Mouse (Mus musculus): Measurements from ENCODE around the gene Lingo2. TPM values are rescaled to one million over a fixed set of nuclear protein-coding genes. Genes with fewer than 3 reads are reported as not detected.

Lingo2 gene
- total RNA-seq (2021), result under 1 TPM; 0.10 TPM
- long read RNA-seq, experiment 1, result 0 reads
- long read RNA-seq, experiment 2, result 0 reads

DNA sequence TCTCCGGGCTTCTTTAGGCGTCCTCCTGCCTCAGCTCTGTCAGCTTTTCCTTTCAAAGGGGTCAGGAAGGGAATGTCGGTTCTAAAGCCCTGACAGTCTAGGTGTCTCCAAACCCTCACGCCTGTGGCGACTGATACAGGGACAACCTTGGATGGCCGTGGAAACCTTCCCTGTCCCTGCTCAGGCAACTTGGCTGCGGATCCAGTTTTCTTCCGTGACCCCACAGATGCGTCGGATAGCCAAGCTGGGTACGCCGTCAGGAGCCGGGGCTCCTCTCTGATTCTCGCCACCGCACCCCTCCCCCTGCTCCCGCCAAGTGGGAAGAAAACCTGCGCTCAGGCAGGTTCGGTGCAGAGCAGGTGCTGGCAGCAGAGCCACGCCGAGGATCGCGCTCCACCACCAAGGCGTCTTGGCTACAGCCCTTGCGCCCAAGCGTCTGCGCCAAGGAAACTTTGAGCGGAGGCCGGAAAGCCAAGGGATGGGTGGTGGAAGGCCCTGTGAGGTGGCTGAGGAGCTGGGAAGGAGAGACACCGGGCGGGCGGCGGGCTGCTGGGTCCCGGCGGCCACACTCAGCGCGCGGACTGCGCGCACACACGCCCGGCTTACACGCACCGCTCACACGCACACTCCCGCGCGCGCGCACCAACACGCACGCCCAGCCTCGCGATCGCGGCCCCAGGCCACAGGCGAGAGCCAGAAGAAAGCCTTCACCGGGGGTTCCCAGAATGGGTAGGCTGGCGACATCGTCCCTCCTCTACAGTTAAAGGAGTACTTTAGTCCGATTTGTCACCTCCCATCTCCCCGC lies at the start of gene Lingo2:
Lingo2 (minus strand) TSS at position 598 of the 805 bp plus-strand sequence.
- DNase-seq (ENCODE audit: low spot score in 2 of 2), result no peak

DNA sequence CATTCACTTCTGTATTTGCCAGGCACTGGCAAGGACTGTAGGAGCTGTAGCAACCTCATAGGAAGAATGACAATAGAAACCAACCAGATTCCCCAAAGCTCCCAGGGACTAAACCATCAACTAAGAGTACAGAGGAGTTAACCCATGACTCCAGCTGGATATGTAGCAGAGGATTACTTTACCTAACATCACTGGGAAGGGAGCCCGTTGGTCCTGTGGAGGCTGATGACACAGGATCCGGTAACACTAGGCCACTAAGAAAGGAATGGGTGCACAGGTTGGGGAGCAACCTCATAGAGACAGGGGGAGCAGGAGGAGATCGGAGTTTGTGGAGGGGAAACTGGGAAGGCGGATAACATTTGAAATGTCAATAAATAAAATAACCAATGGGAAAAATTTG lies 21.8 kb upstream of the Lingo2 start:
- no peak for DNase-seq (ENCODE audit: low spot score in 2 of 2)

DNA sequence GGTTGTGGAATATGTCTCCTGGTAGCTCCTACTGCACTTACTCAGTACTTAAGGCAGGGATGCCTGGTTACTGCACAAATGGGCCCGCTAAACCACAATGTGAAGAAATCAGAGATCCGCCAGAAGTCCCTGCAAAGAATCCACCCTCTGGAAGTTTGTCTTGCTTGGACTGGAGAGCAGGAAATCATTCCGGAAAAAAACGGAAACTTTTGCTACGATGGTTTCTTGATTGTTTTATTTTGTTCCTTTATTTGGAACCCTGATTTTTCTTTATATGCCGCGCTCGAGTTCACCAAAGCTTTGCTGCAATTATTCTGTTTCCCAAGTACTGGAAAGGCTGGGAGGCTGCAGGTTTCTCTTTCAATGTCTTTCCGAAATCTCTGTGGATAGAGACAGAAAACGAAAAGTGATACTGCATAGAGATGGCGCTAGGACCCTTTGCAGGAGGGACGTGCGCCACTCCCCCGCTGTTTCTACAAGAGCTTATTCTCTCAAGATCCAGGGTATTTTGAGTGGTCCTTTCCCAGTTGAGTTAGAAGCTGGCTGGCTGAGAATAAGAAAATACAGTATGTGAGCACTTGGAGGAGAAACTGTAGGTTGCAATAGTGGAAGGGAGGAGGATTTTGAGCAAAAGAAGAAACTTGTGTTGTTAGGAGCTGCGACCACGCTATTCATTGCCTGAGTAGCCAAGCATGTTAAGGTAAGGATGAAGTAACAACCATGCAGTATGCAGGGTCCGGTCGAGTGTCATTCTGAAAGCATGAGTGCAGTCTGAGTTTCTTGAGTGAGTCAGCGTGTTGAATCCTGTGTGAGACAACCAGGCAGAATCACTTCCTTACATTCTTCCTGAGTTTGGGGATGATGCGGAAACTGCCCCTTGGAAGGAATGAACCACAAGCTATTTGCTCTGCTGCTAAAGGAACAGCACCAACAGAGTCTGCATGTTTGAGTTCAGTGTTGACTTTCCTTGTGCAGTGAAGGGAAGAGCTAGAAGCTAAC lies 1.2 kb upstream of the Lingo2 start:
- no peak for DNase-seq (ENCODE audit: low spot score in 2 of 2)

DNA sequence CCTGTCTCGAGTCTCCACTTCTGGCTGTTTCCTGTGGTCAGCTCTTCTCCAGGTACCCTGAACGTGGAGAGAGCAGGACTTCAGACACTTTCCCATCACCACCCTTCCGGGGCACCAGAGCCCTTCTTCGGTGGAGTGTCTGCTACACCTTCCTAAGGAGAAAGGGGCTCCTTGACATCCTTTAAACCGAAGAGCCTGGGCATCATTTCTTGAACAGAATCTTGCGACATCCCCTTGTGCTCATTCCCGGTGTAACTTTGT lies 338 bp upstream of the Lingo2 start:
- DNase-seq (ENCODE audit: low spot score in 2 of 2), result no peak

DNA sequence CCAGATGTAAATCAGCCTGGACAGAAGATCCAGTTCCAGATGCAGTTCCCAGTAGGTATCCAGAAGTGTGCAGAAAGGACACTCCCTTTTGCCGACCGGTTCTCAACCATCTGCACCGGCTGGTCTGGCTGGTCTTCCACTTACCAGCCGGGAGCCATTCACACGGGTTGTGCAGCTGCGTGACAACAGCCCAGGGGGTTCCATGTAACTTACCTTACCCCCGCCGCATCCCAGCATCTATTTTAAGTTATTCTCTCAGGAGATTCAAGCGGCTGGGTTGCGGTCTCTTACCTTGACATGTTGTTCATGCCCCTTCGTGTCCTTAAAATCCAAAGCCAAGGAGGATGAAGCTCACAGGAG lies 777 bp downstream of the Lingo2 start:
- no peak for DNase-seq (ENCODE audit: low spot score in 2 of 2)

DNA sequence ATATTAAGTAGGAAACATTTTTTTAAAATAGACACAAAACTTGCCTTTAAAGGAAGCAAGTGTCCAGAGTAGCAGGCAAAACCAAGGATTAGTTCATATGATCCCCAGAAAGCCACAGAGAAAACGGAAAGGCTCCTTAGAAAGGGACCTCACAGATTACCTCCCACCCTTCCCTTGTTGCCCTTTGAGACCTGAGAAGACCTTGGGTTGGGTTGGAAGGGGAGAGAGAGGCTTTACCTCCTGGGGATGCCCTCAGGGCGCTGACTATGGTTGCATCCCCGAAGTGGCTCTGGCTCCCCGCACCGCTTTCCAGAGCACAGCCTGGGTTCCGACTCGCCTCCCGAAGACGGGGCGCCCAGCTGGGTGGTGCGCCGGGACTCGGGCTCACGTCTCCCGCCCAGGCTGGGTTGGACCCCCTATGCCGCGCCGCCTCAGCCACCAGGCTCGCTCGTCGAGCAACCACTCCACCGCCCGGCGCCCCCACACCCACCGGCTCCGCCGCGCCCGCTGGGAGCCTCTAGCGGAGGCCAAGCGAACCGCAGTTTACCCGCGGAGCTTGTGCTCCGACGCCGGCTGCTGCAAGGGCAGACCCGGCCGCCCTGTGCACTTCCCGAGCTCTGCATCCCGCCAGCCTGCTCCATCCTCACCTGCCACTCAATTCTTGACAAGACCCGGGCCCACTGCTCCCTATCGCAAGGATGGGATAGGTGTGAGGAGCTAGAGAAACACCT lies 1.4 kb downstream of the Lingo2 start:
- no peak for DNase-seq (ENCODE audit: low spot score in 2 of 2)

DNA sequence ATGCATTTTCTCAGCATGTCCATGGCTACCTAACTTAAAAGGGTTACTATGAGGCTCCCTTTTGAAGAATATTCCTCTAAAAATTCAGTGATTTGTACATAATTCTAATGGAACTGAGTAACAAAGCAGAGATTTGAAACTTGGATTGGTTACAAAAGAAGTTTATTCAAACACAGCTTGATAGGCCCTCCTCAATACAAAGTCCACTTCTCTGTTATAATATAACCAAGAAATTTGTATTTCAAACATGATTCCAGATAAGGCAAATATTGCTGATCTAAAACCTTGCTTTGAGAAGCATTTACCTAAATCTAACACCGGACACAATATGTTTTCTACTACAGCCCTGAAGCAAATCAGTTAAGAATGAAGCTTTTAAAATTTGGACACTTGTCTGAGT lies 60.7 kb downstream of the Lingo2 start:
- DNase-seq (ENCODE audit: low spot score in 2 of 2), result no peak

DNA sequence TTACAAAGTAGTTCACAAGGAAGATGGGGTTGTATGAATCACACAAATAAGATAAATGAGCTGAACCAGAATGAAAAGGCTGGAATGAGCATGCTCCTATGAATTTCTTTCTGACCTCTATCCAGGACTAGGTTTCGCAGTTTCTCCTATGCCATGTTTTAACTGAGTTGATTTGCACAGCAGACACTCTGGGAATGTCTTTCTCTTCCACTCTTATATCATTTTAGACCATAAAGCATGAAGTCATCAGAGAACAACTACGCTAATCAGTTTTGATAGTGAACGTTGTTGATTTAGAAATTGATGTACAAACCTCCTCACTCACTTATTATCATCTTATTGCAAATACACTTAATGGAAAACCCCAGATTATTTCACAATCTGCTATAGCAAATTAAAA lies 61.2 kb downstream of the Lingo2 start:
- DNase-seq (ENCODE audit: low spot score in 2 of 2), result no peak

DNA sequence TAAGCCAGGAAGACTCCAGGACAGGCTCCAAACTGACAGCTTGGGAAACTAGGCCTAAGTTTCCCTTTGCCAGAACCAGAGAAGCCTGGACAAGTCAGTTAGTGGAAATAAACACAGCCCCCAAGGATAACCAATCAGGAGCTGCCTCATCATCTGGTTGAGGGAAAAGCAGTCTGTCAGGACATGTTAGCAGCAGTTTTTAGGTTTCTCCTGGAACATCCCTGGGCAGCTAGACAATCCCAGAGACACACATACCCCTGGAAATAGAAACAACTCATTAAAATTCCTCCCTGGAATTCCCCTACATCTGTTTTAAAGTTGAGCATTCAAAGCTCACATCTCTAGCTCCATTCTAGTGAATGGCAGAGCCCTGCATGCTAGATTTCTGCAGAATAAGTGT lies 76.8 kb downstream of the Lingo2 start:
- DNase-seq (ENCODE audit: low spot score in 2 of 2), result no peak

DNA sequence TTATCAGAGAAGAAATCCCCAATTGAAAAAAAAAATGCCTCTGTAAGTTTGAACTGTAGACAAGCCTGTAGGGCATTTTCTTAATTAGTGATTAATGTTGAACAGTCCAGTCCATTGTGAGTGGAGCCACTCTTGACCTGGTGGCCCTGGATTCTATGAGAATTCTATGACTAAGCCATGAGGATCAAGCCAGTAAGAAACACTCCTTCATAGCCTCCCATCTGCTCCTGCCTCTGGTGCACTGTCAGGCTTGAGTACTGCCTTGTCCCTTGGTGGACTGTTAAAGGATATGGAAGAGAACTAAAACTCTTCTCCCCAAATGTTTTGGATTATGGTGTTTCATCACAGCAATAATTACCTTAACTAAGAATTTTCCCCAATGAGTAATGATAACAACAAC lies 126.6 kb downstream of the Lingo2 start:
- no peak for DNase-seq (ENCODE audit: low spot score in 2 of 2)

DNA sequence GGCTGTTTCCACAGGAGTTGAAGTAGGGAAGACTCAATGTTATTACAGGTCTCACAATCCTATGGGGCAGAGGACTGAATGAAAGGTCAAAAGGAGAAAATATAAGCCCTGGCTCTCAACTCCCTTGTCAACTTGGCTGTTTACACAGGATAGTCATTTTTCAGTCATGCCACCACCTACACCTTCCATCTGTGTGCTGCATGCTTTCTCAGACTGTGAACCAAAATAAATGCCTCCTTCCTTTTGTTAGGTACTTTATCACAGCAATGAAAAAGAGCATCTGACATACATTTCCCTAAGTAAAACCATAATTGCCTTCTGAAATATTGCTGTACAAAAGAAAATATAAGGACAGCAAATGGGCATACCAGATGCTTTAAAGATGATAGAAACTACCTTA lies 129.6 kb downstream of the Lingo2 start:
- no peak for DNase-seq (ENCODE audit: low spot score in 2 of 2)

DNA sequence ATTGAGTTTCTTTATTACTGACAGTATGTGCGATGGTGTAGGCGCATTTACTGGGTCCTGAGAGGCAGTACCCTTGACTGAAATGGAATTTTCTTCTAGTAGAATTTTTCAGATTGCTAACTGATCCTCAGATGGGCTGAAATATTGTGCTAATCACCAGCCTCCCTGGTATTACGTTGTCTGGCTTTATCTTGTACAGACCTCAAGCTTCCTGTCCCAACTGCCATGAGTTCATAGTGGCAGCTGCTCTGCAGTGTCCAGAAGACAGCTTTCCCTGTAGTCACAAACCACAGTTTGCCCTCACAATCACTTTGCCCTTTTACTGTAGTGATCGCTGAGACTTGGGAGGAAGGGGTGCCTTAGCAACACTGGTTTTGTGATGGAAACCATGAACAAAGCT lies 176.5 kb downstream of the Lingo2 start:
- DNase-seq (ENCODE audit: low spot score in 2 of 2), result no peak

DNA sequence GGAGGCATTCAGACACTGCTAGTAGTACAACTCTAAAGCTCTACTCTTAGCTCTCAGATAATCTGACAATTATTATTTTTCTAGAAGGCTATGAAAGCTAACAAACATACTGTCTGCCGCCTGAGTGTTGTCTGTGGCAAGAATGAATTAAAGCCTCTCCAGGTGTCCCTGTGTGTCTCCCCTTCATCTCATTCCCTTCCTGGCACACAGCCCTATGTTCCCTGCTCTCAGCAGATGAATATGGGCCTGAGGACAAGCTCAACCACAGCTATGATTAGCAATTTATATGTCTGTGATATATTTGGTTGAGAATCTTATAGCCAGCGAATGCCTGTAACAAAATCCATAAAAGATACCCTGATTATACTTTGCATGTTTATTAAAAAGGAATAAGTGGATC lies 220.9 kb downstream of the Lingo2 start:
- DNase-seq (ENCODE audit: low spot score in 2 of 2), result no peak

DNA sequence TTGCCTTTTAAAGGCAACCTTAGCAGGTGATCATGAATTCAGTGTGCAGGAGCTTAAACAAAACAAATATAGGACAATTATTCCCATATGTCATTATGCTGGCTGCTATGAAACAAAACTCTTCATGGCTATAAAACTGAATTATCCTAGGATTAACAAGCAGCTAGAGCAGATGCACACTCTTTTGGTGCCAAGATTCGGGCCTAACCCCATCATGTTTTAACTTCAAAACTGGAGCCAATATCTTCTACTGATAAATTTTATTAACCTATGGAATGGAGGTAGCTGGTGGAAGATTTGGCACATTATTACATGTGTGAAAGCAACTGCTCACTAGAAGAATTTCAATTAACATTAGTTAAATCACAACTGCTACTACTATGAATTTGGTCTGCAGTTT lies 235.1 kb downstream of the Lingo2 start:
- no peak for DNase-seq (ENCODE audit: low spot score in 2 of 2)

DNA sequence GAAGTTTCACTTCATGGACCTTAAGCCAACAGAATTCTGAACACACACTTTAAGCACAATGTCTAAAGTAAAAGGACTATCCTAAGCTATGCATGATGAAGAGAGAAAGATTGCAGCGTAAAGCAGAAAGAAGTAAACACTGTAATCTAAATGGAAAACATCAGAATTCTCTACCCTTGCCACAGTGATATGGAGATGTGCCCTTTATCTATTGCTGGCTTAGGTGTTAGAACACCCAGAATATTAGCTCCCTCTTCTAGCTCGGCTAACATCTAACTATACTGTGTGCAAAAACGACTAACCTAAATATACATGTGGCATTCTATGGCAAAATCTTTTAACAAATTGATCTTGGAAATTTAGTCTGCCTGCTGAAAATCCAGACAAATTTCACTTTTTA lies 252.7 kb downstream of the Lingo2 start:
- DNase-seq (ENCODE audit: low spot score in 2 of 2), result no peak

DNA sequence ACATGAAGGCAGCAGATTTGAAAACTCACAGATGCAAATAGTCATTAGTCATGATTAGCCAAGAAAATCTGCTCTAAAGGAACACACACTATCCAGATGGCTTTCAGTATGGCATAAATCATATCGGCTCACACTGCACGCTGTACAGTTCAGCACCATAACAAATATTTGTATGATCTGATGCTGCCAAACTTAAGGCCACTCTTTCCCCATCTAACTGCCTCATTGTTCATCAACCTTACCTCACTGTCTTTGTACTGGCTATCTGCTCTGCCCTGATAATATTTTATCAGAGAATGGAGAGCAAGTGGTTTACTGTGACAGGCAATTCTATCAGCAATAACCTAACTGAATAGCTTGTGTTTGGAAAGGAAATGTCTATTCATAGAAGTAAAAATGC lies 254.7 kb downstream of the Lingo2 start:
- DNase-seq (ENCODE audit: low spot score in 2 of 2), result no peak

DNA sequence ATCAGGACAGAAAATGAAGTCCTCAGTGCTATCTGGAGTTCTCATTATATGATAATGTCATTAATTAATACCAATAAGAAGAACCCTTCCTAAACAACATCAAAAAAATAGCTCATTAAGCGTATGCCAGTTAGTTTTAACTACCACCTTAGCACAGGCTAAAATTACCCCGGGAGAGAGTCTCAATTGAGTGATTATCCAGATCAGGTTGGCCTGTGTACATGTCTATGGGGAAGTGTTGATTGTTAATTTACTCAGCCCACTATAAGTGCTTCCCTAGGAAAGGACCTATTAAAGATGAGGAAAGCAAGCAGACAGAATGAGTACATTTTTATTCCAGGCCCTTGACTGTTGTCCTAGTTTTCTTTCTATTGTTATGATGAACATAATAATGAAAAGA lies 291.6 kb downstream of the Lingo2 start:
- DNase-seq (ENCODE audit: low spot score in 2 of 2), result no peak

DNA sequence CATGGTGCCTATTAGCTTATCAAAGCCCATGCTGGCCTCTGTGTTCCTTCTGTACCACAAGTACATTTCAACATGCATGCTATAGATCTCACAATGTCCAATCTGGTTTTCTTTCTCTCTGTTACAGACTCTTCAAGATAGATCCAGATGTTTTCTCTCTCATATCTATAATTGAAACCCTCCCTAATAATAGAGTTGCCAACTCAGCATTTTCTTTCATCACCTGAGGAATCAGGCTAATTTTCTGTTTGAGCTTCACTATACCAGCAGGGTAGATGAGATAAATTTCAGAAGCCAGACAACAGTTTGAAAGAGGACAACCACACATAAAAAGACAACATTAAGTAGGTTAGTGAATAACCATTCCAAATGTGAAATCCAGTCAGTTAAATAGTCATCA lies 303.8 kb downstream of the Lingo2 start:
- DNase-seq (ENCODE audit: low spot score in 2 of 2), result no peak

DNA sequence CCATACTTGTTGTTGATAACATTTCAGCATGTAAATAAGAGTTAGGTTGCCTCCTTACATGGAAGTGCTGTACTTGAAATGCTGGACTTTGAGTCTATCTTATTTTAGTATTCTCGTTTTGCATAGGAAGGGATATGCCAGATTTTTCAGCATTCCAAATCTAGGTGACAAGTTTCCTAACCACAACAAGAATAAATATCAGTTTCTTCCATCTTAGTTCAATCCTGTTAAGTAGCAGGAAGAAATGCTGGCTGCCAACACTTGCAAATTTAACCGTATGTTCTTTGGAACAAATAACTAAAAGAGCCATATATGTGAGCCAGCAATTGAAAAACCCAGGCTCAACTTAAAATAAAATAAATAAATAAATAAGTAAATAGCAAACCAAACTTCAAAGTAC lies 315.9 kb downstream of the Lingo2 start:
- DNase-seq (ENCODE audit: low spot score in 2 of 2), result no peak

DNA sequence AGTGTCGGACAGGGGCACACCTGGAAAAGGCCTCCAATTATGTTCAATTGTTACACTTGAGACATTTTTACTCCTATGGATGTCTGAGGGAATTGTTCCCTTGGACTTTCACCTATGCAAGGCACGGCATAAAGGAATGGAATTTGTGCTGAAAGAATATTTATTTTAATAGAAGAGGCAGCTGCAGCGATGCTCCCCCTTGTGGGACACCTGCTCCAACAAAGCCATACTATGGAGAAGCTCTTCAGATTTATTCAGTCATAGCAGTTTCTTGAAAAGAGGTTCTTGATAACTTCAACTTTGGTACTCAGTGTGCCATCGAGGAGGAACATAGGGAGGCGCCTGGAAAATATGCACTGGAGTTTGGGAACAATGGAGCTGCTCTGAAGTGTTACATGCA lies 374.7 kb downstream of the Lingo2 start:
- no peak for DNase-seq (ENCODE audit: low spot score in 2 of 2)

DNA sequence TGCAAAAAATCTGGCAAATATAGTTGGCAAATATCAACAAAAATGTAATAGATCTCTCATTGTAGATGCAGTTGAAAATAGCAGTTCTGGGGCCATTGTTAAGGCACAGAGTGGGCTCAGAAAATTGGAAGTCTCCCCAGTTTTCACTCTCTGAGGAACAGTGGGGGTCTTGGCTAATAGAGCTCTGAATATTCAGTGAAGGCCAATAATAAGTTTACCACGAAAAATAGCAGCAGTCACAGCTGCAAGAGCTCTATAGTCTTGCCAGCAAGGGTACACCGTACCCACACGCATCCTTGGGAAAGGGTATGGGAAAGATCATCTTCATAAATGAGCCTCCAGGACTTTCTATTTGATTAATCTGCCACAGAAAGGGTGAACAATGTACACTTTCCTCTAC lies 375.3 kb downstream of the Lingo2 start:
- DNase-seq (ENCODE audit: low spot score in 2 of 2), result no peak

DNA sequence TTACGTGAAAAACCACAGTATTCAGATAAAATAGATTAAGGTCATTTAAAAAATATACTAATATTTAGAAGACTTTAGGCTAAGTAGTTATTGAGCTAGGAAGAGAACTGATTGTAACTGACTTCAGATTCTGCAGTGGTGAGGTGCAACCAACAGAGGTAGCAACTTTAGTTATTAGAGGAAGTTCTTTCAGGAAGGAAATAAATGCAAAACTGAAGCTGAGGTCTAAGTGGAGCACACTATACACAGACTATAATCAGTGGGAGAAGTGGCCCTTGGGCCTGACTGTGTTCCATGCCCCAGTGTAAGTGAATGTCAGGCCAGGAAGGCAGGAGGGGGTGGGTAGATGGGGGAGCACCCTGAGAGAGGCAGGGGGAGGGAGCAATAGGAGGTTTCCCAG lies 385.0 kb downstream of the Lingo2 start:
- DNase-seq (ENCODE audit: low spot score in 2 of 2), result no peak
